Mouse (Mus musculus) olfactory bulb, adult 2 months (tissue): ENCODE measurements around the gene Slc26a11. TPM values are rescaled to one million over a fixed set of nuclear protein-coding genes. Genes with fewer than 3 reads are reported as not detected.

Source experiments
- H3K27ac ChIP-seq: fragments of 200-500 bp; 2 replicates; pipeline ENCODE4 v1.5.1; 2012; ENCODE audit warnings: low read depth, low read length; ENCODE audit not compliant: insufficient read depth
- H3K4me1 ChIP-seq: fragments of 200-500 bp; 2 replicates; pipeline ENCODE4 v1.6.1; 2012; ENCODE audit warnings: low read length; ENCODE audit not compliant: control insufficient read depth, insufficient read depth
- H3K4me3 ChIP-seq: fragments of 200-500 bp; 2 replicates; pipeline ENCODE4 v1.5.1; 2012; ENCODE audit warnings: mild to moderate bottlenecking, low read depth, low read length, moderate library complexity; ENCODE audit not compliant: insufficient read depth
- CTCF ChIP-seq: fragments of 200-500 bp; IDR thresholded peaks from 2 replicates; pipeline ENCODE4 v1.5.1; 2012; ENCODE audit warnings: low read depth, mild to moderate bottlenecking, low read length, moderate library complexity; ENCODE audit not compliant: insufficient read depth
- POLR2A ChIP-seq: fragments of 200-500 bp; IDR thresholded peaks from 2 replicates; pipeline ENCODE4 v1.6.1; 2012; ENCODE audit warnings: mild to moderate bottlenecking, low read depth, low read length, moderate library complexity; ENCODE audit not compliant: insufficient read depth
- WGBS: fragments of 180-500 bp; shearing (Covaris S2); methylation state at CpG from one replicate; pipeline ENCODE4 v1.1.7; 2018; 5-methylcytosine and 5-hydroxymethylcytosine counted together
- polyA plus RNA-seq: library from polyadenylated mRNA; stranded (reverse); fragments of >200 nt; gene quantifications from 2 replicates; pipeline ENCODE4 v1.2.4, GENCODE M21; 2012; ENCODE audit warnings: low replicate concordance; ENCODE audit not compliant: missing spikeins, insufficient read depth, insufficient read length

Gene Slc26a11
- polyA plus RNA-seq, 1 experiment: not detected

DNA sequence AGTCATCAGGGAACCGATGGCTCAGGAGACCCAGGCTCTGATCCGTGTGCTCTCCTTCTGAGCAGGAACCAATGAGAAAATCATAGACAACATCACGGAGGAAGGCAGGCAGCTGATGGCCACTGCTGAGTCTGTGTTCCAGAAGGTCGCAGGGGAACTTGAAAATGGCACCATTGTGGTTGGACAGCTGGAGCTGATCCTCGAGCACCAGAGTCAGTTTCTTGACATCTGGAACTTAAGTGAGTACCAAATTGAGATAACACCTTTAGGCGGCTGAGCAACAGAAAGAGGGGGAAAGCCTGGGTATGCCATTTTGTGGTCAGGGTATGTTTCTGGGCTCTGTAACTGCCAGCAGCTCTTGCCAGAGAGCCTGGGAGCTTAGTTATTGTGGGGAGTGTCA is 72.1 kb downstream of the Slc26a11 start:
- no peak overlapping the region for H3K4me3 ChIP-seq
- no peak overlapping the region for H3K27ac ChIP-seq
- peaks cover 4% of the 10 kb centered on the region; the same call in 1 of the 2 replicates for H3K4me1 ChIP-seq
- TF ChIP-seq CTCF (no peak), POLR2A (no peak)
- WGBS: 87% methylated on average over 6 of the region's 6 CpGs

GRCm38 (mm10) chr11:119427986-119428385 is 72.6 kb downstream of the Slc26a11 start:
- TF ChIP-seq CTCF (no peak), POLR2A (no peak)
- WGBS: 94% methylated on average over 5 of the region's 5 CpGs
- Histone ChIP-seq H3K27ac (no peak overlapping the region), H3K4me1 (peaks cover 4% of the 10 kb centered on the region; the same call in 1 of the 2 replicates), H3K4me3 (no peak overlapping the region)

DNA sequence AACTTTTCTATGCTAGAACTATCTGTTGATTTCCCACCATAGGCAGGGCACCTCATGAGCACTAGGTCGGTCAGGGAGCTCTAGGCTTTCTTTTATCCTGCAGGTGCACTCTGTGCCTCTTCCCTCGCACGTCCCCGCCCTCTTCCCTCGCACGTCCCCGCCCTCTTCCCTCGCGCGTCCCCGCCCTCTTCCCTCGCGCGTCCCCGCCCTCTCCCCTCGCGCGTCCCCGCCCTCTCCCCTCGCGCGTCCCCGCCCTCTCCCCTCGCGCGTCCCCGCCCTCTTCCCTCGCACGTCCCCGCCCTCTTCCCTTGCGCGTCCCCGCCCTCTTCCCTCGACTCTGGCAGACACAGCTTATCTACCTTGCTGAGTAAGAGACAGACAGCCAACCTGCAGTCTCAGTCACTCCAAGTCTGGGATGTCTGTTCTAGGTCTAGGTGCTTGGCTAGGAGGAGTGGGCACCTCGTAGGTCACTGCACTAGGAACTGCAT is 73.3 kb downstream of the Slc26a11 start:
- Histone ChIP-seq H3K4me1 (peaks cover 4% of the 10 kb centered on the region; the same call in 1 of the 2 replicates), H3K4me3 (no peak overlapping the region), H3K27ac (no peak overlapping the region)
- TF ChIP-seq POLR2A: no peak
- no peak for TF ChIP-seq CTCF
- WGBS: under 1% methylated on average over 28 of the region's 35 CpGs

Other genes with a start within 250 kb of the Slc26a11 start
- not detected in 2 replicates for gene Tbc1d16, start 127.1 kb upstream of the Slc26a11 start, polyA plus RNA-seq
- not detected in 2 replicates for gene Ccdc40, start 127.0 kb upstream of the Slc26a11 start, polyA plus RNA-seq
- not detected in 2 replicates for gene Gaa, start 87.7 kb upstream of the Slc26a11 start, polyA plus RNA-seq
- gene Eif4a3, start 55.5 kb upstream of the Slc26a11 start, polyA plus RNA-seq: not detected in 2 replicates
- not detected in 2 replicates for gene Card14, start 47.8 kb upstream of the Slc26a11 start, polyA plus RNA-seq
- gene Sgsh, start within 50 bp of the Slc26a11 start, polyA plus RNA-seq: not detected in 2 replicates
- not detected in 2 replicates for gene Rnf213, start 37.5 kb downstream of the Slc26a11 start, polyA plus RNA-seq
- gene Endov, start 135.8 kb downstream of the Slc26a11 start, polyA plus RNA-seq: not detected in 2 replicates
- gene Nptx1, start 192.2 kb downstream of the Slc26a11 start, polyA plus RNA-seq: not detected in 2 replicates
- 61.2 TPM in 1 of 2 replicates, not detected in the other for gene Rptor, start 247.3 kb downstream of the Slc26a11 start, polyA plus RNA-seq